Mouse (Mus musculus) lung, adult 2 months (tissue): ENCODE results near the gene Ooep.

Experiments
- CTCF ChIP-seq: fragments of 200-500 bp; IDR thresholded peaks from 2 replicates; pipeline ENCODE4 v1.5.1; 2011; ENCODE audit warnings: mild to moderate bottlenecking, low read length, control low read depth; ENCODE audit not compliant: insufficient read depth
- POLR2A ChIP-seq: fragments of 200-500 bp; IDR thresholded peaks from 2 replicates; pipeline ENCODE4 v1.6.1; 2011; ENCODE audit warnings: low read depth, mild to moderate bottlenecking, control low read depth, low read length, borderline replicate concordance; ENCODE audit errors: extremely low read depth

GRCm38 (mm10) chr9:78377546-78377945 is 979 bp downstream of the Ooep start:
- TF ChIP-seq POLR2A (no peak), CTCF (no peak)
